Mouse (Mus musculus) ES-E14 (cell line): ENCODE measurements around the gene Ercc6l2. TPM values are rescaled to one million over a fixed set of nuclear protein-coding genes. Genes with fewer than 3 reads are reported as not detected.

Experiments used
- DNase-seq: peaks from one replicate; pipeline ENCODE4 v3.0.0-alpha.2; 2013; ENCODE audit warnings: low read depth, low spot score
- H3K27ac ChIP-seq: 2 replicates; pipeline ENCODE4 v1.5.1; 2012; ENCODE audit warnings: low read depth, mild to moderate bottlenecking, low read length, moderate library complexity, mixed read lengths; ENCODE audit not compliant: poor library complexity, insufficient read depth, severe bottlenecking
- H3K36me3 ChIP-seq: 2 replicates; pipeline ENCODE4 v1.6.1; 2012; ENCODE audit warnings: mild to moderate bottlenecking, low read length, moderate library complexity, mixed read lengths; ENCODE audit not compliant: control insufficient read depth, poor library complexity, insufficient read depth, severe bottlenecking
- H3K4me1 ChIP-seq, 2 experiments: fragments of 150-350 bp in 1 of 2; sonication (generic) in 1 of 2; 2 replicates each; pipeline ENCODE4 v1.6.1; 2012; ENCODE audit warnings: low read length in 2 of 2, mild to moderate bottlenecking in 1 of 2, mixed read lengths in 1 of 2; ENCODE audit not compliant: control insufficient read depth in 2 of 2, insufficient read depth in 2 of 2, poor library complexity in 1 of 2
- H3K4me3 ChIP-seq, 2 experiments: fragments of 150-350 bp in 1 of 2; sonication (generic) in 1 of 2; 2 replicates each; pipeline ENCODE4 v1.5.1; 2012; ENCODE audit warnings: low read length in 2 of 2, low read depth in 1 of 2, mild to moderate bottlenecking in 1 of 2, mixed read lengths in 1 of 2; ENCODE audit not compliant: insufficient read depth in 1 of 2, poor library complexity in 1 of 2, severe bottlenecking in 1 of 2
- H3K9ac ChIP-seq: 2 replicates; pipeline ENCODE4 v1.6.1; 2012; ENCODE audit warnings: low read depth, mild to moderate bottlenecking, low read length, mixed read lengths; ENCODE audit not compliant: poor library complexity, insufficient read depth, severe bottlenecking
- H3K9me3 ChIP-seq: fragments of 150-350 bp; sonication (generic); 2 replicates; pipeline ENCODE4 v1.6.1; 2012; ENCODE audit warnings: low read depth, mild to moderate bottlenecking, low read length; ENCODE audit not compliant: control insufficient read depth, insufficient read depth
- CHD2 ChIP-seq: IDR thresholded peaks from 2 replicates; pipeline ENCODE4 v1.6.1; 2014; ENCODE audit warnings: mild to moderate bottlenecking, low read depth, low read length, inconsistent platforms
- HCFC1 ChIP-seq: IDR thresholded peaks from 2 replicates; pipeline ENCODE4 v1.6.1; 2012; ENCODE audit warnings: low read length, inconsistent platforms, borderline replicate concordance; ENCODE audit not compliant: insufficient read depth
- MAFK ChIP-seq: IDR thresholded peaks from 2 replicates; pipeline ENCODE4 v1.6.1; 2014; ENCODE audit warnings: mild to moderate bottlenecking, low read depth, low read length, inconsistent platforms; ENCODE audit not compliant: insufficient read depth
- ZC3H11A ChIP-seq: IDR thresholded peaks from 2 replicates; pipeline ENCODE4 v1.6.1; 2012; ENCODE audit warnings: low read depth, mild to moderate bottlenecking, inconsistent platforms, low read length, borderline replicate concordance
- ZNF384 ChIP-seq: IDR thresholded peaks from 2 replicates; pipeline ENCODE4 v1.6.1; 2012; ENCODE audit warnings: low read depth, low read length, inconsistent platforms
- in situ Hi-C, 2 experiments: fragments of 600-800 bp; cut with MboI; formaldehyde crosslinking; loops; one replicate each; pipeline ENCODE4 v1.15.1; 2025; ENCODE audit warnings: low sequenced_read_pairs in 2 of 2, inconsistent platforms in 1 of 2; ENCODE audit not compliant: unreplicated experiment in 2 of 2
- total RNA-seq: library from RNA; depleted of rRNA; stranded (reverse); fragments of 300-350 nt; gene quantifications from 2 replicates; pipeline ENCODE4 v1.2.3, GENCODE M21; 2012; rRNA removed

Gene Ercc6l2
- total RNA-seq, 1 experiment, result 28.1 TPM

GRCm38 (mm10) chr13:63943605-63944004 lies 128.6 kb downstream of the Ercc6l2 start:
- Histone ChIP-seq H3K27ac (no peak overlapping the region), H3K9me3 (no peaks in the 10 kb centered on the region), H3K9ac (no peak overlapping the region), H3K36me3 (no peaks in the 10 kb centered on the region), H3K4me1 (peaks cover 0 to 17% of the 10 kb centered on the region in 2 experiments; a peak in 2 of 4 replicates), H3K4me3 (no peak overlapping the region)
- in situ Hi-C loops, result no loop called here
- DNase-seq, result no peak
- TF ChIP-seq HCFC1 (no peak), ZNF384 (no peak)

DNA sequence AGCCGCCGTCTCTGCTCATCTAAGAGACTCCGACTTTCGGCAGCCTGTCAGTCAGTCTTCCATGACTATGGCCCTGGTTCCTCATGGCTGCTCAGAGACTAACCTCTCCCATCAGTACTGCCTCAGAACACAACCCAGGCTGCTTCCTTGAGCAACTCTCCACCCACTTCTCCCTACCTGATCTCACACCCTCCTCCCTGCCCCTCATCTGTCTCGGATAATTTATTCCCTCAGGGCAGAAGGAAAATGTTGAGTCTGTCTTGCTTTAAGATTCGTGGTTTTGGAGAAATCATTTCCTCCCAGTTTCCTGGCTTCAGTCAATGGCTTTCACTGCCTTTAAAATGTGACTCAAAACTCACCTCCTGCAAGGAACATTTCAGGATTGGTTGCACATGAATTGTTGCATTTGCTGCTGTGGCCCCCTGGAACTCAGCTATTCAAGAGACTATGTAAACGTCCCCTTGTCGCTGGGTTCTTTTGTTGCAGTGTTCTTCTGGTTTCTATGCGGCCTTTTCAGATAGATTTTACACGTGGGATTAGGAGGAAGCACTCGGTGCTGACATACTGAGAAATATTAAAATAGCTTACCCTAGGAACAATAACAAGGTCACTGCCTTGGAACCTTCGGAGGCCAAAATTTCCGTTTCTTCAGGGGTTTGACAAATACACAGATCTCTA lies 129.4 kb downstream of the Ercc6l2 start:
- Histone ChIP-seq H3K9me3 (no peaks in the 10 kb centered on the region), H3K36me3 (no peaks in the 10 kb centered on the region), H3K4me3 (no peak overlapping the region), H3K27ac (no peak overlapping the region), H3K9ac (no peak overlapping the region), H3K4me1 (peaks cover 0 to 17% of the 10 kb centered on the region in 2 experiments; a peak in 2 of 4 replicates)
- DNase-seq, result no peak
- no peak for TF ChIP-seq MAFK
- no peak for TF ChIP-seq ZC3H11A
- no peak for TF ChIP-seq CHD2
- no peak for TF ChIP-seq ZNF384
- TF ChIP-seq HCFC1, result no peak
- in situ Hi-C loops, result no loop called here

Other genes starting within 250 kb of the Ercc6l2 start
- 21.6 and 63.8 TPM in 2 replicates for gene Ptch1, start 241.6 kb upstream of the Ercc6l2 start, total RNA-seq